Mouse (Mus musculus) liver, embryonic 11.5 days (tissue): ENCODE measurements at regions not wholly inside any gene's neighbourhood (a gene's known extent, or its start where the extent isn't known, plus 50 kb on each side); places are given as distances from the start of the nearest gene placed in this dataset.

ENCODE experiments used
- ATAC-seq: fragments of 200-750 bp; cut with Nextera tagmentation; replicated peaks from 2 replicates; pipeline ENCODE4 v1.8.0; 2017; ENCODE audit warnings: moderate number of reproducible peaks, mild to moderate bottlenecking, moderate TSS enrichment, moderate library complexity; ENCODE audit not compliant: low FRiP score
- DNase-seq: peaks from one replicate; pipeline ENCODE4 v3.0.0-alpha.2; 2017; ENCODE audit warnings: low spot score
- H3K27ac ChIP-seq: fragments of 300-500 bp; sonication (generic); 2 replicates; pipeline ENCODE4 v1.5.1; 2014; ENCODE audit warnings: mild to moderate bottlenecking, low read depth, low read length, control low read depth
- H3K27me3 ChIP-seq: fragments of 300-500 bp; sonication (generic); replicated peaks from 2 replicates; pipeline ENCODE4 v1.6.1; 2014; ENCODE audit warnings: low read length, mixed read lengths; ENCODE audit not compliant: control insufficient read depth, insufficient read depth
- H3K36me3 ChIP-seq: fragments of 300-500 bp; sonication (generic); 2 replicates; pipeline ENCODE4 v1.6.1; 2014; ENCODE audit warnings: mild to moderate bottlenecking, low read length, moderate library complexity, mixed read lengths; ENCODE audit not compliant: control insufficient read depth, insufficient read depth
- H3K4me1 ChIP-seq: fragments of 300-500 bp; sonication (generic); replicated peaks from 2 replicates; pipeline ENCODE4 v1.6.1; 2014; ENCODE audit warnings: low read length, mixed read lengths; ENCODE audit not compliant: control insufficient read depth, insufficient read depth
- H3K4me2 ChIP-seq: fragments of 300-500 bp; sonication (generic); 2 replicates; pipeline ENCODE4 v1.6.1; 2014; ENCODE audit warnings: mild to moderate bottlenecking, control low read depth, moderate library complexity
- H3K4me3 ChIP-seq: fragments of 300-500 bp; sonication (generic); 2 replicates; pipeline ENCODE4 v1.5.1; 2014; ENCODE audit warnings: low read depth, low read length, control low read depth
- H3K9ac ChIP-seq: fragments of 300-500 bp; sonication (generic); 2 replicates; pipeline ENCODE4 v1.6.1; 2014; ENCODE audit warnings: low read depth, low read length, control low read depth
- H3K9me3 ChIP-seq: fragments of 300-500 bp; sonication (generic); 2 replicates; pipeline ENCODE4 v1.6.1; 2016; ENCODE audit warnings: low read length, inconsistent platforms, mixed read lengths; ENCODE audit not compliant: control insufficient read depth
- WGBS: fragments of 180-500 bp; shearing (Covaris S2); extraction: QIAGEN DNeasy Blood & Tissue Kit; methylation state at CpG from one replicate; pipeline ENCODE4 v1.1.7; 2014; 5-methylcytosine and 5-hydroxymethylcytosine counted together

GRCm38 (mm10) chr6:31771916-31772315 is 208.1 kb upstream of the Podxl start:
- H3K4me3 ChIP-seq, result no peak overlapping the region
- DNase-seq (no peak), ATAC-seq (no peak)
- no peaks in the 10 kb centered on the region for H3K36me3 ChIP-seq
- WGBS, result 83% methylated on average over 2 of the region's 2 CpGs
- H3K4me1 ChIP-seq, result no peaks in the 10 kb centered on the region
- H3K27me3 ChIP-seq, result no peaks in the 10 kb centered on the region
- H3K9me3 ChIP-seq, result no peaks in the 10 kb centered on the region
- H3K4me2 ChIP-seq, result no peak overlapping the region
- no peak overlapping the region for H3K9ac ChIP-seq
- no peak overlapping the region for H3K27ac ChIP-seq

- DNase-seq (no peak), ATAC-seq (no peak)
- Histone ChIP-seq H3K4me1 (no peaks in the 10 kb centered on the region), H3K9me3 (no peaks in the 10 kb centered on the region), H3K27ac (no peak overlapping the region), H3K4me3 (no peak overlapping the region), H3K36me3 (no peaks in the 10 kb centered on the region), H3K27me3 (no peaks in the 10 kb centered on the region; the same call in 1 of the 2 replicates), H3K4me2 (no peak overlapping the region), H3K9ac (no peak overlapping the region)
- 67% methylated on average over 1 of the region's 1 CpGs for WGBS
Observed at GRCm38 (mm10) chr6:31745589-31745988, 181.8 kb upstream of the Podxl start.

DNA sequence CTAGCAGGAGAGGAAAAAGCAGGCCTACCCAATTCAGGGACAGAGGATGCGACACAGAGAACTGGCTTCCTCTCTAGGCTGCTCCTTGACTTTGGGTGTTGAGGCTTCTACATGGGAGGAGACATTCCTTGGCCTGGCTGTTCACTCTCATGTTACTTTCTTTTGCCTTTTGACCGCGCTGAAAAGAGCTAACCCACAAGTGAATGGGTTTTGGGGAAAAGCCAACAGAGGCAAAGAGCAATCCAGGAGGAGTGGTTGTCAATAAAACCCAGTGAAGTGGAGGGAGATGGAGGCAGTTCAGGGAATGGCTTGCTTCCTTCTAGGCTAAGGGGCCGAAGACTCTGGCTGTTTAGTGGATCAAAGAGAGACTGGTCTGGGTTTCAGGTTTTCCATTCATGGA is 167.6 kb upstream of the Podxl start:
- Histone ChIP-seq H3K4me2 (no peak overlapping the region), H3K9ac (no peak overlapping the region), H3K4me1 (no peaks in the 10 kb centered on the region), H3K27ac (no peak overlapping the region), H3K4me3 (no peak overlapping the region), H3K27me3 (no peaks in the 10 kb centered on the region), H3K36me3 (no peaks in the 10 kb centered on the region), H3K9me3 (no peaks in the 10 kb centered on the region)
- ATAC-seq, result no peak
- WGBS, result 78% methylated on average over 4 of the region's 4 CpGs
- DNase-seq, result no peak

DNA sequence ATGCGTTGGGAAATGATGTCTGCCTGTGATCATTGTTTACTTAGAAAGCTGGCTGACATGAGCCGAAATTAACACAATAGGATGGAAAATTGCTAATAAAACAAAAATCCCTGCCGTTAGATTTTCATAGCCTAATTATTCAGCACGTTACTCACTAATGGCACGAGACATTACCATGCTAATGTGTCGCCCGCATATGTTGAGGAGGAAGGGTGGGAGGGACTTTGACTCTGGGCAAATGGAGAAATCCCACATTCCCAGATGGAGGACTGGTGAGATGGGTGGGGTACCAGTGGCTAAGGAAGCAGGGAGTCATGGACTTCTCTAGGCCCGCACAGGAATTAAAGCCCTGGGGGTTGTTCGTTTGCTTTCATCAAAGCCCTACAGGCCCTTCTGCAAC is 155.8 kb upstream of the Podxl start:
- ATAC-seq, result no peak
- no peaks in the 10 kb centered on the region for H3K27me3 ChIP-seq
- H3K27ac ChIP-seq, result no peak overlapping the region
- H3K4me2 ChIP-seq, result no peak overlapping the region
- no peaks in the 10 kb centered on the region for H3K4me1 ChIP-seq
- H3K9ac ChIP-seq, result no peak overlapping the region
- H3K9me3 ChIP-seq, result no peaks in the 10 kb centered on the region
- WGBS, result 78% methylated on average over 9 of the region's 9 CpGs
- DNase-seq, result no peak
- H3K4me3 ChIP-seq, result no peak overlapping the region
- no peaks in the 10 kb centered on the region for H3K36me3 ChIP-seq

GRCm38 (mm10) chr6:31718843-31719242 is 155.1 kb upstream of the Podxl start:
- Histone ChIP-seq H3K27me3 (no peaks in the 10 kb centered on the region), H3K4me3 (no peak overlapping the region), H3K27ac (no peak overlapping the region), H3K9ac (no peak overlapping the region), H3K36me3 (no peaks in the 10 kb centered on the region), H3K4me1 (no peaks in the 10 kb centered on the region), H3K9me3 (no peaks in the 10 kb centered on the region), H3K4me2 (no peak overlapping the region)
- ATAC-seq, result no peak
- 79% methylated on average over 4 of the region's 4 CpGs for WGBS
- no peak for DNase-seq

- no peaks in the 10 kb centered on the region for H3K9me3 ChIP-seq
- WGBS, result 22% methylated on average over 12 of the region's 12 CpGs
- no peak overlapping the region for H3K4me3 ChIP-seq
- no peaks in the 10 kb centered on the region for H3K4me1 ChIP-seq
- H3K27me3 ChIP-seq, result no peaks in the 10 kb centered on the region
- no peak overlapping the region for H3K9ac ChIP-seq
- ATAC-seq, result no peak
- H3K27ac ChIP-seq, result no peak overlapping the region
- no peaks in the 10 kb centered on the region for H3K36me3 ChIP-seq
- DNase-seq, result peak; percentile 62
- H3K4me2 ChIP-seq, result no peak overlapping the region
Observed at GRCm38 (mm10) chr6:31717531-31717930, 153.8 kb upstream of the Podxl start.

- no peaks in the 10 kb centered on the region for H3K4me1 ChIP-seq
- DNase-seq, result no peak
- no peak overlapping the region for H3K4me2 ChIP-seq
- H3K36me3 ChIP-seq, result no peaks in the 10 kb centered on the region
- no peak overlapping the region for H3K27ac ChIP-seq
- 67% methylated on average over 3 of the region's 3 CpGs for WGBS
- no peak for ATAC-seq
- H3K27me3 ChIP-seq, result no peaks in the 10 kb centered on the region
- no peak overlapping the region for H3K4me3 ChIP-seq
- H3K9me3 ChIP-seq, result no peaks in the 10 kb centered on the region
- no peak overlapping the region for H3K9ac ChIP-seq
Observed at GRCm38 (mm10) chr6:31707256-31707655, 143.5 kb upstream of the Podxl start.

DNA sequence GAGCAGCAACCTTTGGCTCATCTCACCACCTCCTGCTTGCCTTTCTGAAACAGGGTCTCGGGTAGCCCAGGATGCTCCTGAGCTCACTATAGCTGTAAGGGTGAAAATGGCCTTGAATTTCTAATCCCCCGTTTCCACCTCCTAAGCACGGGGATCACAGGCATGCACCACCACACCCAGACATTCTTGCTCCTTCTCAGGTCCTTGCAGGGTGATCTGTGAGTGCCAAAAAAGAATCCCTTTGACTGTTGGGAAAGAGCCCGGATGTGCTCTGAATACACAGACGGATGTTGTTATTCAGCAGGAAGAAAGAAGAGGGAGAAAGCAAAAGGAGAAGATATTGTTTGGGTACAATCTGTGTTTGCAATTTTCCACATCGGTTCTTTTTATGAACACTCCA is 140.4 kb upstream of the Podxl start:
- WGBS, result 71% methylated on average over 6 of the region's 6 CpGs
- no peak for DNase-seq

DNA sequence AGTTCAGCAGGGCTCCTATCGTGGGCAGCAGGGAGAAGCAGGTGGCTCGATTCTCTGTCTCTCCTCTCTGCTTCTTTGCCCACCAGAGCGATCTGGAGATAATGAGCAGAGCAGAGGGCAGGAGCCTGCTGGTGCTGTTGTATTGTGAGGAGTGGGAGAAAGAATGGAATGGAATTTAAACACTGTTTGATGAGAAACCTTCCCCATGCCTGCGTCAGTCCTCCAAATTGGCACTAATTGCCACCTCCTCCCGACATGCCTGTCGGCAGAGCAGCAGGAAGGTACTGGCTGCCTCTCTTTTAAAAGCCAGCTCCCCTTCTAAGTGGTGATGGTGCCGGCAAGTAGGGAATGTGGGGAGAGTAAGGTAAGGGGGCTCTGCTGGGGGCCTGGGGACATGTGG is 139.2 kb upstream of the Podxl start:
- 41% methylated on average over 7 of the region's 7 CpGs for WGBS
- Histone ChIP-seq H3K36me3 (no peaks in the 10 kb centered on the region), H3K9ac (no peak overlapping the region), H3K27me3 (no peaks in the 10 kb centered on the region), H3K4me1 (no peaks in the 10 kb centered on the region), H3K27ac (no peak overlapping the region), H3K4me2 (no peak overlapping the region), H3K9me3 (no peaks in the 10 kb centered on the region), H3K4me3 (no peak overlapping the region)
- no peak for ATAC-seq
- DNase-seq, result no peak

More for the DNA sequence above, 140.4 kb upstream of the Podxl start:
- H3K27ac ChIP-seq, result no peak overlapping the region
- no peak overlapping the region for H3K4me3 ChIP-seq
- H3K27me3 ChIP-seq, result no peaks in the 10 kb centered on the region
- H3K9ac ChIP-seq, result no peak overlapping the region
- H3K9me3 ChIP-seq, result no peaks in the 10 kb centered on the region
- H3K36me3 ChIP-seq, result no peaks in the 10 kb centered on the region
- no peak overlapping the region for H3K4me2 ChIP-seq
- no peak for ATAC-seq
- H3K4me1 ChIP-seq, result no peaks in the 10 kb centered on the region
